20 mouse cellular contexts compared by ENCODE assay signal in genomic region chr7:3296711-3297110, GRCm38 (mm10). TPM values are rescaled to one million over a fixed set of nuclear protein-coding genes. Genes with fewer than 3 reads are reported as not detected.
"Had no signal": no experiment of that assay in that cellular context is flagged by ENCODE, and none has a peak within 500 bp of the region (broad histone marks: within the 10 kb centered on the region; RNA-seq: fewer than 3 reads in every experiment).

No protein-coding gene starts in this region.

- H3K27ac ChIP-seq: kidney, postnatal 0 days; layer of hippocampus, adult 2 months; limb, embryonic 10.5 days; limb, embryonic 13.5 days; liver, embryonic 13.5 days had no signal

- H3K4me3 ChIP-seq: layer of hippocampus, adult 2 months; limb, embryonic 10.5 days; limb, embryonic 13.5 days; liver, embryonic 13.5 days had no signal

- H3K9me3 ChIP-seq: limb, embryonic 10.5 days; limb, embryonic 13.5 days; liver, embryonic 13.5 days had no signal

- H3K9ac ChIP-seq: limb, embryonic 13.5 days; liver, embryonic 13.5 days; lung, embryonic 14.5 days had no signal

- ATAC-seq: lung, postnatal 0 days had no signal

- H3K4me2 ChIP-seq: limb, embryonic 13.5 days; liver, embryonic 13.5 days; lung, embryonic 14.5 days had no signal

- DNase-seq: kidney, postnatal 25 days; layer of hippocampus, adult 9-11 months; liver, embryonic 13.5 days; lung, embryonic 14.5 days; midbrain, embryonic 14.5 days; thymus, adult 18-20 months; thymus, postnatal 36 days had no signal

RNA-seq across cellular contexts. Expression of gene Prkcg, which starts 7.7 kb away (rescaled TPM):
- polyA plus RNA-seq: liver, embryonic 16.5 days had no signal

RNA-seq across cellular contexts. Expression of gene Cacng7, which starts 36.0 kb away (rescaled TPM):
- total RNA-seq: megakaryocyte, adult 5-6 weeks had no signal
- polyA plus RNA-seq: liver, embryonic 13.5 days; liver, embryonic 16.5 days; macrophage had no signal

RNA-seq across cellular contexts. Expression of gene Nlrp12, which starts 47.2 kb away (rescaled TPM):
- total RNA-seq: layer of hippocampus, adult 2 months; left cerebral cortex, adult 18-20 months had no signal
- polyA plus RNA-seq: kidney, postnatal 0 days; large intestine, adult 2 months; limb, embryonic 10.5 days; limb, embryonic 13.5 days; lung, embryonic 14.5 days; midbrain, embryonic 14.5 days; neural tube, embryonic 11.5 days; neural tube, embryonic 14.5 days; urinary bladder, adult 2 months had no signal
